Mouse (Mus musculus) hematopoietic stem cell, adult 5-6 weeks (primary cell): ENCODE data around the gene Klf7. TPM values are rescaled to one million over a fixed set of nuclear protein-coding genes. Genes with fewer than 3 reads are reported as not detected.

Experiments
- ATAC-seq, 2 experiments: fragments of 125-278 bp in 1 of 2; replicated peaks in 1 of 2; 2 replicates each; pipeline ENCODE4 v1.8.0; 2016 to 2017; ENCODE audit warnings: inconsistent platforms in 2 of 2, mild to moderate bottlenecking in 2 of 2, moderate number of reproducible peaks in 2 of 2, low read depth in 1 of 2, moderate TSS enrichment in 1 of 2; ENCODE audit not compliant: low FRiP score in 2 of 2, poor library complexity in 2 of 2, severe bottlenecking in 2 of 2, insufficient read depth in 1 of 2, low TSS enrichment in 1 of 2
- total RNA-seq: library from RNA; stranded (forward); fragments of 172-1452, 232-1000 nt; gene quantifications from 2 replicates; pipeline ENCODE4 v1.2.3, GENCODE M21; 2017

Klf7 gene
- total RNA-seq, 1 experiment from 2014 or later, result 3.0 TPM

GRCm38 (mm10) chr1:64046087-64046801 is 75.8 kb downstream of the Klf7 start:
- ATAC-seq, result no peak

- ATAC-seq, result no peak
These were observed 77.5 kb downstream of the Klf7 start for GRCm38 (mm10) chr1:64044577-64044976.

GRCm38 (mm10) chr1:64040831-64041383 is 81.2 kb downstream of the Klf7 start:
- no peak for ATAC-seq

GRCm38 (mm10) chr1:64040061-64040686 is 81.9 kb downstream of the Klf7 start:
- ATAC-seq, result no peak

GRCm38 (mm10) chr1:64038343-64038742 is 83.7 kb downstream of the Klf7 start:
- ATAC-seq, result no peak

- no peak for ATAC-seq
These were observed 84.3 kb downstream of the Klf7 start for GRCm38 (mm10) chr1:64037800-64038199.

- no peak for ATAC-seq
These were observed 85.1 kb downstream of the Klf7 start for GRCm38 (mm10) chr1:64036881-64037452.

- ATAC-seq, result no peak
These were observed 86.3 kb downstream of the Klf7 start for GRCm38 (mm10) chr1:64035804-64036203.

GRCm38 (mm10) chr1:64035087-64035791 is 86.8 kb downstream of the Klf7 start:
- ATAC-seq, result no peak

GRCm38 (mm10) chr1:64032502-64033231 is 89.4 kb downstream of the Klf7 start:
- ATAC-seq, result no peak

- no peak for ATAC-seq
These were observed 100.1 kb downstream of the Klf7 start for GRCm38 (mm10) chr1:64021986-64022385.

GRCm38 (mm10) chr1:64020672-64021635 is 101.1 kb downstream of the Klf7 start:
- no peak for ATAC-seq

- no peak for ATAC-seq
These were observed 102.9 kb downstream of the Klf7 start for GRCm38 (mm10) chr1:64019127-64019635.

- peak in 1 of 2 experiments; percentile 46; a peak in 1 of 4 replicates for ATAC-seq
These were observed 103.5 kb downstream of the Klf7 start for GRCm38 (mm10) chr1:64018466-64019077.

- no peak for ATAC-seq
These were observed 108.0 kb downstream of the Klf7 start for GRCm38 (mm10) chr1:64014091-64014490.

GRCm38 (mm10) chr1:64008994-64009393 is 113.1 kb downstream of the Klf7 start:
- no peak for ATAC-seq
